Mouse (Mus musculus) CH12F3 (cell line): ENCODE data around the gene BC049715.
"Not testable (repeated sequence)": the region's sequence is repeated elsewhere in the genome, so short reads cannot be mapped to it uniquely, and the experiment has no call there.

Experiments
- in situ Hi-C: fragments of 300-500 bp; cut with MboI; formaldehyde crosslinking; loops from 2 replicates; pipeline ENCODE4 v1.14.3; 2020; ENCODE audit warnings: low sequenced_read_pairs

Gene BC049715

DNA sequence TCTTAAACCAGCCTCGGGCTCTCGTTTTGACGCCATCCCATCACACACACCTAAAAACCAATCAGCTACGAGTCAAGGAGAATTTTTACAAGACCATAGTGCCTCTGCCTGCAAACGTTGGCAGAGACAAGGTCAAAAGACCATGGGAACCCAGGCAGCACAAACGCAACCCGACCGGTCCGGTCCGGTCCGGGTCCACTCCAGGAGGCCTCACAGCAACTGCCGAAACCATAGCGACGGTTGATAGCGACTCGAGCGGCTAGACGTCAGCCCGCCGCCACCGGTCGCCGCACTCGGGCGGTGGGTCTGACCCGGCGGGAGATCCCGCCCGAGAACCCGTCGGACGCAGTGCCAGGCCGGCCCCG is at the start of gene BC049715:
TSS of gene BC049715 (plus strand) at position 111 of the 365 bp plus-strand sequence.
- in situ Hi-C loops = no loop called here

DNA sequence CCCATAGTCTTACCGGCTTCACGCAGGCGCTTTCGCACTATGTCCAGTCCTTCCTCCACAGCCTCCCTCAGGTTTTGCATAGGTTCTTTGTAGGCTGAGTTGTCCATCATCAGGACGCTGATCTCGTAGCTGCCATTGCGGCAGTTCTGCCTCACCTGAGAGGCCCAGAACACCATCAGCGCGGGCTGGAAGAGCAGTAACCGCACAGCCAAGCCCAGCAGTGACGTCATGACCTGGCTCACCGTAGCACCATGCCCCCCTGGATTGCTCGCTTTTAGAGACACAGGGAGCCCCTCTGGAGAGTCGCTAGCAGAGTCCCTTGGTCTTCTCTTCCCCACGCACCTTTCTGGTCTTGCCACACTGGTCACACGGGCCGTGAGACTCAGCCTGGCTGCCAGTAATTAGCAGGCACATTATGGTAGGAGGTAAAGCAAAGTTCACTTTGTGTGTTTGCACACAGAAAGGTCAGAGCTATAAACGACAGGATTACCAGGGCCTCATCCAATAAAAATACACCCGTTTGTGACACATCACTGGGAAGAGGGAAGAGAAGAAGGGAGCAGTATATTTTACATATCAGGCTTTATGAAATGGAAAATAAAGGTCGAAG is 45.9 kb upstream of the BC049715 start, which contains the start of gene Gucy2c:
TSS of gene Gucy2c (minus strand) at position 389 of the 610 bp plus-strand sequence.
- in situ Hi-C loops = no loop called here

DNA sequence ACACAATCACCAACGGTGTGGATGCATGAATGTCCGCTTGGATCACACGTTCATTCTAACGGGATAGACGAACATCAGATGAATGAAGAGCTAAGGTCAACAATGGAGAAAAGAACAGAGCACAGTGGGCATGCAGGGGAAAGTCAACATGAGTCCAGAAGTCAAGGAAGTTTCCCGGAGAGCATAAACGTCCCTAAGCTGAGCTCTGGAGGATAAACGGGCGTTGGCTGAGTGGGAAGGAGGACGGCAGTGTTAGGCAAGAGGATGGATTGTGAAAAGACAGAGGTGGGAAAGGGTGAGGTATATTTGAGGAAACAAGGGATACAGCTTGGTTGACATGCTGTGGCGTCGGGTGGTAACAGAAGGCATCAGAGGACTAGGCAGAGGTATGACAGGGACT is 45.3 kb upstream of the BC049715 start:
- in situ Hi-C loops = no loop called here

DNA sequence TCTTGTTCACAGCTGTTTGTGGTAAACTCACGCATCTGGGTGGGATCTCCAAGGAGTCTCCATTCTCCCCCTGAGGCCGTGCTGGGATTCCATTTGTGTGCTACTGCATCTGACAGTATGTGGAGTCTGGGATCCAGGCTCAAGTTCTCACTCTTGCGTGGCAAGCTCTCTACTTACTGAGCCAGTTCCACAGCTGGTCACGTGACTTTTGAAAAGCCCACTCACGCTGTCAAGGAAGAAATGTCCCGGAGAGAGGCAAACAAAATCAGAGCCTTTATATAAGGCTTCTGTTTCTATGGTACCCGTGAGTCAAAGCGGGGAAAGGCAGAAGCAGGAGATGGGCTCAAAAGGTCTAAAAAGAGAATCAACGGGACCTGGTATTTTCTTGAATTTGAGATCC is 44.7 kb upstream of the BC049715 start:
- in situ Hi-C loops = no loop called here

DNA sequence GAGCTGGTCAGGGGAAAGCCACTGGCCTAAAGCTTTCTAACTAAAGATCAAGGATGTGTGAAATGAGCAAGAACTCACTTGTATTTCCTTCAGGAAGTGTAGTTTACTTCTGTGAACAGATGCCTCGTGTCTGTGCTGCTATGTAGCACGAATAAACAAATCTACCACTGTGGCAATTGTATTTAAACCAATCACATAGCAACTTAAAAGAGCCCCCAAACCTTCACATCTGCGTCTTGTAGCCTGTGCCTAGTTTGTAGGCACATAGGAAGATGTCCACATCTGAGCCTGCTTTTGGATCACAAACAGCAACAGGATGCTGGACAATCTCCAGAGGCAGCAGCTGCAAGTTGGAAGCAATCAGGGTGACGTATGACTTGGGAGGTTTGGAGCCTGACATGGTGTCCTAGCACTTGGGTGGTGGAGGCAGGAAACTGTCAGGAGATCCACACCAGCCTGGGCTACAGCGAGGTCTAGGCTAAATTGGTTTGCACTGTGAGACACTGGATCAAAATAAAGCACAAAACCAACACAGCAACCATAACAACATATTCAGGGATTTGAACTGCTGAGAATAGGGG is 37.9 kb upstream of the BC049715 start:
- in situ Hi-C loops = no loop called here

DNA sequence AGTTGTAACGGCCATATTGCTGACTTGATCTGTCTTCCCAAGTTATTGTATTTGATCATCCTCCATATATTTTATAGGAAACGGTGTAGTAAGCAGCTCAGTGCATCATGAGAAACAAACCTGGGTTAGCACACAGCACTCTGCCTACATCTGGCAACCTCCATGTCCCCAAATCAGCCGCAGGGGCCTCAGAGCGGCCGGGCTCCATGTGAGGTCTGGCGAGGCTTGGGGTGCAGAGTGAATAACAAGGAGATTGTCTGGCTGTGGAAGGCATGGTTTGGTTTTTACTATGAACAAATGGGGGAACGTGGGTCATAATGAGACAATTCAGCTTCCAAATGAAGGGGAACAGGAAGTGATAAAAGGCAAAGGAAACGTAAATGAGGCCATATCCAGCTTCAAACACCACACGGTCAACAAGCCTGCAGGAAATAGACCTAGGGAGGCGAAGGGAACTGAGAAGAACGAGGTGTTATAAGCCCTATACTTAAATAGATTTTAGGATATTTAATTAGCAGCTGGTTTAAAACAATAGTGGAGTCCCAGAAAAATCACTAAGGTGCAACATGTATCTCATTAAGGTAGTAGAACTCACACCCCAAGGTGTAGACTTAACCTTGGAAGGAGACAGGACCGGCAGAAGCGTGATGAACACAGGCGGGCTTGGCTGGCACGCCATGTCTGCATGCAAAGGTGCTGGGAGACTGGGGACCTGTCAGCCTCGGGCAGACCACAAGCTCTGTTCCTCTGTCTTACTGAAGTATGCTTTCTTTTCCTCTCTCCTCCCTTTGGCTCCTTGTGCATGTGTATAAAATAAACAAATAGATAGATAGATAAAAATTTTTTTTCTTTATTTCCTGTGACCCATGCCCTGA is 34.3 kb upstream of the BC049715 start:
- in situ Hi-C loops = no loop called here

DNA sequence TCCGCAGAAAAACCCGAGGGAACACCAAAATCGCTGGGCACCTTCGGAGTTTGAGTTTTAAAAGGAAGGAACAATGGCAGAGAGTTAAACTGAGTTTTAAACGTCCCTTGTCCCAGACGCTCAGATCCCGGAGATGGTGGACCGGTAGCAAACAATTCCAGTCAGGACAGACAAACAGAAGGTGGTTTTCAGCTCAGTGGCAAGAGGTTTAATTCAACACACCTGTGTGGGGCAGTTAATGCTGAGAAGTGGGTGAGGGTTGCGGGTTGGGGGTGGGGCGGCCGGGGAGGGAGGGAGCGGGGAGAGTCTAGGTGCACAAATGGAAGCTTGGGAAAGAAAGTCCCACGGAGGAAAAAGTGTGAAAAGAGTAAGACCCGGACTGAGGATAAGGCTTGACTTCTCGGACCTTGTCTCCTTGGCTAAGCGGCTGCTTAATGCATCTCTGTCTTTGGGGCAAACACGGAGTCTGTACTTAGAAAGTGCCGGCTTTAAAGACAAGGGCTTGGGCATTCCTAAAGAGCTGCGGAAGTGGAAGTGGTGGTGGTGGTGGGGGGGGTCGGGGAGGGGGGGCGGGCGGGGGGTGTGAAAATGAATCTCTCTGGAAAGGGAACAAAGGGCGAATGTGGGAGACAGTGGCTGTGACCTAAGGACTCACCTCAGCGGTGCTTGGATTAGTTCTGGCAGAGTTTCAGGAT is 33.4 kb upstream of the BC049715 start:
- in situ Hi-C loops = no loop called here

DNA sequence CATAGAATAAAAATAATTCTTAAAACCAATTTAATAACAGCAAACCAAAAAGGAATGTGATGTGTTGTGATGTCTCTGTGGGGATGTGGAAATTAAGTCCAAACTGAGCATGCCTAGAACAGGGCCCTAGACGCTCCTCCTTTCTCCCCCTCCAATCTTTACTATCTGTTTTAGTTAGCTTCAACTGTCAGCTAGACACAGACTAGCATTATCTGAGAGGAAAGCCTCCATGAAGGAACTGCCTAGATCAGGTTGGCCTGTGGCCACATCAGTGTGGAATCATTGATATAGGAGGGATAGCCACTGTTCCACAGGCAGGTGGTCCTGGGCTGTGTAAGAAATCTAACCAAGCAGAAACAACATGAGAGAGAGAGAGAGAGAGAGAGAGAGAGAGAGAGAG is 32.3 kb upstream of the BC049715 start:
- in situ Hi-C loops = no loop called here

DNA sequence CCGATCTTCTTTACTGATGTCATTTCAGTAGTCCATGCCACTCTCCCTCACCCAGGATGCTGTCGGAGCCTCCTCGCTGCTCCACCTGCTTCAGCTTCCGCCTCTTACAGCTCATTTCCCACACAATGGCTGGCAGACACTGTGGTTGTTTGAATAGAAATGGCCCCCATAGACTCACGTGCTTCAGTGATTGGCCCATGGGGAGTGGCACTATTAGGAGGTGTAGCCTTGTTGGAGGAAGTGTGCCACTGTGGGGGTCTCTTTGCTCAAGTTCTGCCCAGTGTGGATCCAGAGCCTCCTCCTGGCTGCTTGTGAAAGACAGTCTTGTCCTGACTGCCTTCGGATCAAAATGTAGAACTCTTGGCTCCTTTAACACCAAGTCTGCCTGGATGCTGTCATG is 31.6 kb upstream of the BC049715 start:
- in situ Hi-C loops = no loop called here

DNA sequence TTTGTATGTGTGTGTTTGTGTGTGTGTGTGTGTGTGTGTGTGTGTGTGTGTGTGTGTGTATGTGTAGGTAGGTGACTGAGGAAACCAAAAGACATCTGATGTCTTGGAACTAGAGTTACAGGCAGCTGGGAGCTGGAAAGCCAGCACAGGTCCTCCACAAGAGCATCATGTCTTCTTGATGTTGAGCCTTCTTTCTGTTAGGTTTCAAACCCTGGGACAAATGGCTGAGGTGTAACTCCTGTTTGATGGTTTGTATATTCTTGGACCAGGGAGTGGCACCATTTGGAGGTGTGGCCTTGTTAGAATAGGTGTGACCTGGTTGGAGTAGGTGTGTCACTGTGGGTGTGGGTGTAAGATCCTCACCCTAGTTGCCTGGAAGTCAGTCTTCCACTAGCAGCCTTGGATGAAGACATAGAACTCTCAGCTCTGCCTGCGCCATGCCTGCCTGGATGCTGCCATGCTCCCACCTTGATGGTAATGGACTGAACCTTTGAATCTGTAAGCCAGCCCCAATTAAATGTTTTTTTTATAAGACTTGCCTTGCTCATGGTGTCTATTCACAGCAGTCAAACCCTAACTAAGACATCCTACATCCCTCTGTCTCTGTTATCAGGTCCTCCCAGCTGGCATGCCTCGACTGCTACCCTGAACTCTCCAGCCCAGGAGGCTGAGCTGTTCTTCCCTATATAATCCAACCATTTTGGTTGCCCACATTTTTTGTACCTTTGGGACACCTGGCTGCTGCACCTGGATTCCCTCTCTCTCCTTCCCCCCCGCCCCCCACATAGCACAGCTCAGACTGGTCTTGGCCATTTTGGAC is 29.3 kb upstream of the BC049715 start:
- in situ Hi-C loops = not testable (repeated sequence)

DNA sequence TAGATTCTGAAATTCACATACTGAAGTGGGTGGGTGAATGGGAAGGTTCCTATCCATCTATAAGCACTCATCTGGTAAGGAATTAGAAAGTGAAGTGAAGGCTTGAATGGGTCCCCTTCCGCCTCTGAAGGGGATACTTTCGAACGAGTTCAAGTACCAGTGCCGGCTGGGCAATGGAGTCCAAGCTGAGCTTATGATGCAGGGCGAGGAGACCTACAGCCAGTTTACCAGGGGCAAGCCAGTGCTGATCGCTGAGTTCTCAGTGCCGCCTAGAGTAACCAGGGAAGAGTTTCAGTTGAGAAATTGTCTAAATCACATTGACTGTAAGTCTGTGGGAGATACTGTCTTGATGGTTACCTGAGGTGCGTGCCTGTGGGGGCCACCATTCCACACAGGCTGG is 26.7 kb upstream of the BC049715 start:
- in situ Hi-C loops = no loop called here

DNA sequence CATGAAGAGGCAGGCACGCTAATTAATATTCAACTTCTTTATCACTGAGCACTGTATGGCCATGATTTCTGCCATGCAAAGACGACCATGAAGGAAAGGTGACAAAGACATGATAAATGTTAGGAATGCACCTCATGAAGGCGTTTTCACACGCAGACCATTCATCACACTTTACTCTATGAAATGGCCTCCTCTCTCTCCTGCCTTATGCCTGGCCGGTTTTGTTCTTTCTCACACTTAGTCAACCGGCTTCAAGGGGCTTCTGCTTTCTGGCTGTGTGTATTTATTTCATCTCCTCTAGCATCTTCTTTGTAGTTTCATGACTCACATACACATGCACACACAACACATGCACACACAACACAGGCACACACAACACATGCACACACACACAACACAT is 26.2 kb upstream of the BC049715 start:
- in situ Hi-C loops = no loop called here

DNA sequence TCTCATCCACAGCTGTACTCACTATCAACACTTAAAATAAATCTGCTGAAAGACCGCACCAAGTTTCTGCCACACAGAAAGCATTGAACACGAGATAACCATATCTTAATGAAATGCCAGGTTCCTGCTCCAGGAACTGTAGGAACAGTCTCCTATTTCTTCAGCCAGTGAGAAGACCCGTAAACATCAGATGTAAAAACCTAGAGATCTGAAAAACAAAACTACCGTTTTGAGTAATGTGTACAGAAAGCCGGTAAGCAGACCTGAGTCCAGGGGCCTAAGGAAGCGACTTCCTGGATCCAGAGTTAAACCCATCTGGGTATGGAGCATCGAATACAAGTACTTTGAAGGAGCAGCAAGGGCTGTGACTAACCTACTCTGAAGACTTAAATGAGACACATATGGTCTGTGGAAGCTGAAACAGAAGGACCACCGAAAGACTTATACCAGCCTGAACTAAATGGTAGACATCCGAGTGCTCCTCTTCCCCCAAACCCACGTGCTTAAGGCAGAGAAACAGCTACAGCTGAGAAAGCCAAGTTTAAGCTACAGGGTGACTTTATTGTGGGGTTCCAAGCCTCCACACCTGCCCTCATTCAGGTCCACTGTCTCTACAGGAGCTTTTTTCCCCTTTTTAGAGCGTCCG is 24.2 kb upstream of the BC049715 start:
- in situ Hi-C loops = no loop called here

DNA sequence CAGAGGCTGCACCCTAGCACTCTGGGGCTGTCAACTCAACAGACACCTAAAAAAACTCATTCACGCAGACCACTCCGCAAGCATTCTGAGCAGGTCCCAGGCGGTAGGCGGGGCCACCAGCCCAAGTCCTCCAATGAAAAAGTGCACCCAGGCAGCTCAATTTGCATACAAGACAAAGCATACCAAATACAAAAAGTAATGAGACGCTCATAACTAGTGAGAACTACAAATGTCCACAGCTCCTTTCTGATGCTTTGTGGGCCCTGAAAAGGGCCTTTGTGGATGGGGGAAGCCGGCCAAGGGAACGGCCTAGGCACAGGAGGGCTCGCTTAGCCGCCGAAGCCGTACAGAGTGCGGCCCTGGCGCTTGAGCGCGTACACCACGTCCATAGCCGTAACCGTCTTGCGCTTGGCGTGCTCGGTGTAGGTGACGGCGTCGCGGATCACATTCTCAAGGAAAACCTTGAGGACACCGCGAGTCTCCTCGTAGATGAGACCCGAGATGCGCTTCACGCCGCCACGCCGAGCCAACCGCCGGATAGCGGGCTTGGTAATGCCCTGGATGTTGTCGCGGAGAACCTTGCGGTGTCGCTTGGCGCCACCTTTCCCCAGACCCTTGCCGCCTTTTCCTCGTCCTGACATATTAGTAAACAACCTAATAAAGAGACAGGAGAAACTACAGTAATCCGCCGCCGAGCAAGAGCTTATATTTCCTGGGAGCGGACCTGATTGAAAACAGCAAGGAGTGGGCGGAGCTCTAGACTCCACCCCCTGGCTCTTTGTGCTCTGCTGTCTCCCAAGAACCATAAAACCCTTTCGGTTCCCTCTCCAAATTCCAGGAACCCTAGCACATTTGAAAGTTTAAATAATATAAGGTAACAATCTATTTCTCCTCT is 23.4 kb upstream of the BC049715 start, which contains the start of gene Hist4h4:
TSS of gene Hist4h4 (minus strand) at position 677 of the 895 bp plus-strand sequence.
- in situ Hi-C loops = no loop called here

DNA sequence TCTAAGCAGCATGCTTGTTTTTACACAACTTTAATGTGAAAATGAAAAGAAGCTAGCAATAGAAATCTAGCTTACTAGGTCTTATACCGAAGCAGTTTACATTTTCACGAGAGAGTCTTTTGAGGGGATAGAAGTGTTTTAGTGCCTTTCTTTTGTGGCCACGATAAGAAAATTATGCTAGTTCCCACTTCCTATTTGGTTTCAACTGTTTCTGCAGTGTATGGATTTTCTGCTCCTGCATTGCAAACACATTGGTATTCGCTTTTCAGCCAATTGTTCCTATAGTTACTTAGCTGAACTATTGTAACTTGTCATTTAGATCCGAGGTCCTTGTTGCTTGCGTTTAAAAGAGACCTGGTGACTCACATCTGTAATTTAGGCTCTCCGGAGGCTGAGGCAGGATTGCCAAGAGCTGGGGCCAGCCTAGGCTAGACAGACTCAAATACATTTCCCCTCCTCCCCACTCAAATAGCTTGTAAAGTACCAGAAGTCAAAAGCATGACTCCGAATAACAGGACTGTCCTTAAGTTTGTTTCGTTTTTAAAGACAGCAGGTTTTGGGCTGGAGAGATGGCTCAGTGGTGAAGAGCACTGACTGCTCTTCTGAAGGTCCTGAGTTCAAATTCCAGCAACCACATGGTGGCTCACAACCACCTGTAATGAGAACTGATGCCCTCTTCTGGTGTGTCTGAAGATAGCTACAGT is 22.6 kb upstream of the BC049715 start:
- in situ Hi-C loops = no loop called here

DNA sequence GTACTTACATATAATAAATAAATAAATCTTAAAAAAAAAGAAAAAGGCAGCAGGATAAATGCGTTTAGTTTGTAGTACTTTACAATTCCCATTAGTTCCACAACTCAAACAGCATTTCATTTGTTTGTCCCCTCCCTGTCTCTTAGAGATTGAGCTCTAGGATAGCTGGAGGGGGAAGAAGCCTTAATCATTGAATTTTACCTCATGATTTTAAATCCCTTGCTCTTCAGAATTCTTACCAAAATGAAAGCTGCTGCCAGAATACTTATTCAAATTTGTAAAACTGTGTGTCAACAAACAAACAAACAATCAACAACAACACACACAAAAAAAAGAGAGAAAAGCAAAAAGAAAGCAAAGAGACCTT is 22.0 kb upstream of the BC049715 start:
- in situ Hi-C loops = no loop called here

DNA sequence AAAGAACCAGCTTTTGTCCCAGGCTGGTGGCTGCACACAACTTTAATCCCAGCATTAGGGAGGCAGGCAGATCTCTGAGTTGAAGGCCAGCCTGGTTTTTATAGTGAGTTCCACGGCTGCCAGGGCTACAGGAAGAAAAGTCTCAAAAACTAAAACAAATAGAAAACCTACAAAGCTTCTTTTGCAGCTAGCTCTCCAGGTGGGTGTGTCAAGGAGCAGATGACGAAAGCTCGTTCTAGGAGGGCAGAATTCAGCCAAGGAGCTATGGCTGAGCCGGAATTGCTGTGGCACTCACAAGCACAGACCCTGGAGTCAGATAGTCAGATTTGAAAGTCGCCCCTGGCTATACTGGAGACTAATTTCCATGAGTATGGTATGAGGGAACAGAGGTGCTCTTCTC is 20.6 kb upstream of the BC049715 start:
- in situ Hi-C loops = no loop called here

DNA sequence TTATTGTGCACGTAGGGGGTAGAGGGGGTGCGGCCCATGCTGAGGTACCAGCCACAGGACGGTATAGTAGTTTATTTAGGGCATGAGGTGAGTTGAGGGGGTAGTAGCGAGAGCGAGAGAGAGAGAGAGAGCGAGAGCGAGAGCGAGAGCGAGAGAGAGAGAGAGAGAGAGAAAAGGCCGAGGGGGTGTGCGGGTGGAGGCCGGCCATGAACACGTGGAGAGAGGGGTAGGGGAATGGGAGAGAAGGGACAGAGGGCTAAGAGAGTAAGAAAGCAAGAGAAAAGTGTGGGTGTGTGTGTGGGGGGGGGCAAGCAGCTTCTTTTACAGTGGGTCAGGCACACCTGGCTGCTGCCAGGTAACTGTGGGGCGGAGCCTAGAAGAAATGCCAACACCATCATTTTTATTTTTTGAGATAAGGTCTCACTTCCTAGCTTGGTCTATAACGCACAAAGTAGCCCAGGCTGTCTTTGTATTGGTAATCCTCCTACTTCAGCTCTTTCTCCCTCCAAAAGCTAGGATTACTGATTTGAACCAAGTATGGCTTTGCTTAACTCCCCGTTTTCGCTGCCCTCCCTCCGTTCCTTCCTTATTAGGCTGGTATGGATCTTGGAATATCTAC is 19.9 kb upstream of the BC049715 start:
- in situ Hi-C loops = no loop called here
